Mouse (Mus musculus): ENCODE measurements at regions not wholly inside any gene's neighbourhood (a gene's known extent, or its start where the extent isn't known, plus 50 kb on each side); places are given as distances from the start of the nearest gene placed in this dataset.
A peak's percentile ranks its signal among the peaks of the same experiment; 100 is the strongest.
"Not testable (repeated sequence)": the region's sequence is repeated elsewhere in the genome, so short reads cannot be mapped to it uniquely, and the experiment has no call there.

DNA sequence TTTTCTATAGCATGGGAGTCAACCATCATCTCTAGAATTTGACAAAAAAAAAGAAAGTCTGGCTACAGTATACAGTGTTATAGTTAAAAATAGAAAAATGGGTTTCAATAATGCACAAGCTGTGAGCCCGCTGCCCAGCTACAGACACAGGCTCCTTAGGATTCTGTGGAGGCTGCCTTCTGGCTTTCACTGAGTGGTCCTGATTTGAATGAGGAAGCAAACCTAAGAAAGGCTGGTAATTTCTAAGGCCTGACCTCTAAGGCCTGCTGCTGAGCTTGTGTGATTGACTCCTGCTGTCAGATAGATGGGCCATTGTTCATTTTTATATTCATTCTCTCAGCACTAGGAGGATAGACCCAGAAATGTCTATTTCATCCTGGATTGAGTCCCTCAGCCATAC is 67.7 kb downstream of the Alg10b start:
- DNase-seq (ENCODE audit: low read depth): no peak

GRCm38 (mm10) chr15:90294353-90294922 is 70.3 kb downstream of the Alg10b start:
- DNase-seq (ENCODE audit: low read depth): no peak

DNA sequence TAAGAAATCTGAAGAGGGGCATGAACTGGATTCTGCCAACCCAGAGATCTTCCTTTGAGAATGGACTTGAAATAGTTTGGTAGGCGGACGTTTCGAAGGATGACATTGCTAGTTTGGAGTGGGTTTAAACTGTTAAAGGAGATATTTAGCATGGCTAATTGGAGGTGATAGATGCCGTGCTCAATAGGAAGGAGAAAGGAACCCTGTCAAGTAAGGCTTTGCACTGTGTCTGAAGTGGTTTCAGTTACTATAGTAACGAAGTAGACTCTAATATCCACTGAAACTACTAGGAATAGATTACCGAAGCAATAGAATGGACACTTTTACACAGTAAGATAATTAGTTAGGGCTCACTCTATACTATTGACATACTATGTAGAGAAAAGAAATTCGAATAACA is 74.5 kb downstream of the Alg10b start:
- no peak for DNase-seq (ENCODE audit: low read depth)

DNA sequence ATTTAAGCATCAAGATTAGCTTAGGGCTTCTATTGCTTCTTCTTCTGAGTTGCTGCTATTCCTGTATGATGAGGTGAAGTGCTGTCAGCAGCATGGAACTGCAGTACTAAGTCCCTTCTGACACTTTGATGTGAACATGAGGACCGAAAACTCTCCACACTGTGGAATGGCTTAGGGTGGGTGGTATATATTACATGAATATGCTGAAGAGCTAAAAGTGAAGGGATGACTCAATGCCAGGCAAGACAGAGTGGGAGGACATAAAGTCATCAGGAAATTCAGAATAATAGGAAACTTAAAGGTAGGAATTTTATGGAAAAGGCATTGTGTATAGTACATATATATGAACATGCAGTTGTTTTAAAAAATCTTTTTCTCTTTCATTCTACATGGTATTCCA is 79.3 kb downstream of the Alg10b start:
- DNase-seq (ENCODE audit: low read depth): no peak

DNA sequence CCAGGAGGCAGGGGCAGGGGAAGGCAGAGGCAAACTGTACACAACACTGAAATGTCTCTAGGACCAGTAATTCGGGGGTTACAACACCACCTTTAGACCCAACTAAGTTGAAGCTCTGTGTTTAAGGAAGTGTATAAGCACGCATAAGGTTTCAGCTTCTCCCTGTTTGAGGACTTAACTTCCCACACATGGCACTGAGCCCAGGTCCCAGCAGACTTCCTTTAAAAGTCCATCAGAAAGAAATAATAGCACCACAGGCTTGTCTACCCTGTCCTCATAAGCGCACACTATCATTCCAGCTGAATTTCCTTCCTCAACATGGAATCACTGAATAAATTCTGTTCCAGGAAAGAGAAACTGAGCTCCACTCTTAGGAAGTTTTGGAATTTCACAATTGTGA is 80.9 kb downstream of the Alg10b start:
- DNase-seq (ENCODE audit: low read depth): no peak

DNA sequence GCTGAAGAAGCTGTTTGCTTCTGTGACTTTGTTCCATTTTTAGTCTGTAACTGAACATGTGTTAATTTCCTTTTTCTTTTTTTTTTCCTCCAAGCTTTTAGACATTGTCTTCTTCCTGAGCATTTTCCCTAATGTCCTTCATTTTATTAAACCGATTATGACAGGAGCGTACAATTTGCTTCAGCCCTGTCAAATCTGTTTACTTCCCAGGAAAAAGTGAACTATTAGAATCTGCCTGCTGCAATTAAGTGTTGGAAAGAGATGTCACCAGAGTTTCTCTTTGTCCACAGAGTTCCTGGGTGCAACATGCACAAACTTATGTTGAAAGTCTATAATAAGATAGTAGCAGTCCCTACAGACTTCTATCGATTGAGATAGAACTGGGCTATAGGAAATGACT is 82.8 kb downstream of the Alg10b start:
- no peak for DNase-seq (ENCODE audit: low read depth)

DNA sequence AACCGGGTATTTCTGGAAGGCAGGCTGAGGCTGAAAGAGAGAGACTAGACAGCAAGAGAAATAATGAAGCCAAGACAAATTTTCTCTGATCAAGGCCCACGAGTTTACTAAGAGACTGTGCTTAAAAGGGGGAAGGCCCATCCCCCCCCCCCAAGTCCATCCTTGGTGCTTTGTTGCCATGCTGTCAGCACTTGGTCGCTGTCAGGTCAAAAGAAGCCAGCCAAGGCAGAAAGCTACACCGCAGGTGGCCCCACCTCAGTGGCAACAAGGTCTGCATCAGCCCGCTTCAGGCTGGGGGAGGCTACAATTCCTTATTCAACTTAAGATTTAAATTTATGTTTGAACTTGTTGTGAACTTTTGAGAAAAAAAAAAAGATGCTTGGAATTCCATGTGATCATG is 84.3 kb downstream of the Alg10b start:
- DNase-seq (ENCODE audit: low read depth): not testable (repeated sequence)

GRCm38 (mm10) chr15:90308869-90309268 is 84.8 kb downstream of the Alg10b start:
- no peak for DNase-seq (ENCODE audit: low read depth)

DNA sequence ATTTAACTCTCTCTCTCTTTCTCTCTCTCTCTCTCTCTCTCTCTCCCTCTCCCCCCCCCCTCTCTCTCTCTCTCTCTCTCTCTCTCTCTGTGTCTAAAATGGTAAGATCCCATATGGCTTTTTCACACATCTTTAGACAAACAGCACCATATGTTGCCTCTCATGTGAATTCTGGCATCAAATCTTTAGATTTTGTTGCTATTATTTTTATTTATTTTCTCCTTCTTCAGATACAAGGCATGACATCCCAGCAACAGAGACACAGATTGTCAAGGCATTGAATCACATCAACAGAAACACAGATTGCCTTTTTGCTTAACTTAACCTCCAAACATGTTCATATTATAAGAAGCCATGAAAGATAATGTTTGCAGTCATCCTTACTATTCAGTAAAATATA is 85.6 kb downstream of the Alg10b start:
- no peak for DNase-seq (ENCODE audit: low read depth)

- DNase-seq (ENCODE audit: low read depth): no peak
These were observed 97.7 kb downstream of the Alg10b start for GRCm38 (mm10) chr15:90321774-90322173.

DNA sequence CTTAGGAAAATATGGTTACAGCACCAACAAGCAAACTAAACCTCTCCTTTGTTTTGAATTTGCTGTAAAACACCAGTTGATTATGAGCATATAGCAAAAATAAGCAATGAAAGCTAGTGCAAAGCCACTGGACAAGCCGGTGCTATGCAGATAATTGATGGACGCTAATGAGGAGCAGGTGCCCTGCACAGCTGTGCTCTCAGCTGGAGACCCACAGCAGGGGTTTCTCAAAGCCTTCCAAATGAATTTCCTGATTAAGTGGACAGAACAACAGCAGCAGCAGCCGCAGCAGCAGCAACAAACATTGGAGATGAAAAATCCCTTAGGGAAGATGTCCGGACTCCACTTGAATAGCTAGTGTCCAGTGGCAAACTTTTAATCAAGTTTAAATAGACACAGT is 109.2 kb downstream of the Alg10b start:
- no peak for DNase-seq (ENCODE audit: low read depth)

DNA sequence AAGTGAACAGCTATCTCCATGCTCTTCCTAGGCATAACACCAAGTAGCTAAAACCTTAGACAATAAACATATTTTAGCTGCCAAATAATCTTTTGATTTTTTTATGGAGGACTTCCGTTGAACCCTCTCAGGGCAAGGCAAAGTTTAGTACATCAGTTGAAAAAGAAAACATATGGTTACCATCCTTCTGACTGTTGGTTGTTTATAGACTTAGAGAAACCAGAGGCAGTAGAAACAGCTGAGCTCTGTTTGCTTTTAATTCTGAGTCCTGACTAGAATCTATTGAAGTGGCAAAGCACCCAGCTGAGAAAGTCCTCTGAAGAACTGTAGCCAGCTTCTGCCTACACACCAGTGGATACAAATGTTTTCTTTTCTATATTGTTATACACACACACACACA is 109.7 kb downstream of the Alg10b start:
- no peak for DNase-seq (ENCODE audit: low read depth)

DNA sequence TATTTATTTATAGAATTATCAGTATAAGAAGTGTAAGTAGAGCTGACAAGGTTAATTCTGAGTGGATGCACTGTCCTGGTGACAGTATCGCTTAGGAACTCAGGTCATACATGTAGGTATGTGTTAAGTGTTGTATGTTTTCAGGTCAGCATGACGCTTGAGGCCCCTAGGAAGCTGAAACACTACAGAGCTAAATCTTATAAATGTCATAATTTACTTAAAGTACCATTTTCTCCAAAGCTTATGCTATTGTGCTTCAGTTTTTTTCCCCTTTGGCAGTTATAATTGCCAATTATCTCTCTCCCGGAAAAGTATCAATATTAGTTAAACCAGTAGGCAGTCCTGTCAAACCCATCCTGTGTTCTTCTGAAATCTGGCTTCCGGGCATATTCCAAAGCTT is 110.3 kb downstream of the Alg10b start:
- no peak for DNase-seq (ENCODE audit: low read depth)

DNA sequence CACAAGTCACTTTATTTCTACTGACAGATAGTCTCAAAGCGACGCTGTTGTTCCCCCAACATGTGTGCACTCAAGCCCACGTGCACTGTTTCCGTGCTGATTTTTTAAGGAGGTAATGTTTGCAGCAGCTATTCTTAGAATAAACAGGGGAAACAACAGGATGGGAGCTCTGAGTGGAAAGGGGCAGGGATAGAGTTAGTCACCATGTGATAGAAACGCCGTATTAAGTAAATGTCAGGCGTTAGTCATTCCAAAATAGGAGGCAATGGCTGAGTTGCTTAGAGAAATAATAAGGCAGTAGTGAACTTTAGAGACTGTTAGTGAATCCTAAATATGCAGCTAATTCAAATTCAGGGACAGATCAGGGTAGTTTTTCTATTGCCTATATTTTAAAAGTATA is 111.4 kb downstream of the Alg10b start:
- no peak for DNase-seq (ENCODE audit: low read depth)

GRCm38 (mm10) chr15:90340089-90340488 is 116.0 kb downstream of the Alg10b start:
- DNase-seq (ENCODE audit: low read depth): no peak

DNA sequence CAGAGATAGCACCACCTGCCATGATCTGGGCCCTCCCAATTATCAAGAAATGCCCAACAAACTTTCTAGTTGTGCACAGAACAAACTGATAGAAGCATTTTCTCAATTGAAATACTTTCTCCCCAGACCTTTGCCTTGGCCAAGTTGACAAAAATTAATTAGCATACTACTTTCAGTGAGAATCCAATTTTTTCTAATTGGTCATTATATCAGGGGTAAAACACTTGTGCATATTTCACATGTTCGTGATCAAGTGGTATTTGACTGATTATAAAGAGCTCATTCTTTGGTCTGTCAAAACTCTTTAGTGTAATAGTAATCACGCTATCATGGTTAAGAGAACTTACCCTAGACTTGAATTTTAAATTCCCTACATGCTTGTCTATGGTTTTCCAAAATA is 117.2 kb downstream of the Alg10b start:
- DNase-seq (ENCODE audit: low read depth): no peak

- DNase-seq (ENCODE audit: low read depth): no peak
These were observed 119.7 kb downstream of the Alg10b start for GRCm38 (mm10) chr15:90343771-90344170.

GRCm38 (mm10) chr15:90344956-90345355 is 120.8 kb downstream of the Alg10b start:
- no peak for DNase-seq (ENCODE audit: low read depth)

GRCm38 (mm10) chr15:90346162-90346561 is 122.1 kb downstream of the Alg10b start:
- DNase-seq (ENCODE audit: low read depth): no peak

- DNase-seq (ENCODE audit: low read depth): no peak
These were observed 122.6 kb downstream of the Alg10b start for GRCm38 (mm10) chr15:90346757-90347156.

DNA sequence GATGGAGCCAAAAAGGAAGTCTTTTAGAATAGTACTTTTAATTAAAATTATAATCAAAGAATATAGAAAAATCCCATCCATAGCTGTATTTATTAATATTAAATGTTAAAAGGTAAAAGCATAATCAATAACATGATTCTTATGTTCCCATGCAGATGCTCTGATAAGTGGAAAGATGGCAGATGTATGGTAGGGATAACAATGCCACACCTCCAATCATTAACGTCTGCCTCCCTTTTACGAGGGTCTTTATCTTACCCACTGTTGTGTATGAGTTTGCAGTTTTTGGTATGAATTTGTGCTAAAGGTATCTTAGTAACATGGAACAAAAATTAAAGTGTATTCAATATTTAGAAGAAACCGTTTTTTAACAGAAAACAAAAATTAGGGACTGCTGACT is 127.8 kb downstream of the Alg10b start:
- DNase-seq (ENCODE audit: low read depth): no peak

DNA sequence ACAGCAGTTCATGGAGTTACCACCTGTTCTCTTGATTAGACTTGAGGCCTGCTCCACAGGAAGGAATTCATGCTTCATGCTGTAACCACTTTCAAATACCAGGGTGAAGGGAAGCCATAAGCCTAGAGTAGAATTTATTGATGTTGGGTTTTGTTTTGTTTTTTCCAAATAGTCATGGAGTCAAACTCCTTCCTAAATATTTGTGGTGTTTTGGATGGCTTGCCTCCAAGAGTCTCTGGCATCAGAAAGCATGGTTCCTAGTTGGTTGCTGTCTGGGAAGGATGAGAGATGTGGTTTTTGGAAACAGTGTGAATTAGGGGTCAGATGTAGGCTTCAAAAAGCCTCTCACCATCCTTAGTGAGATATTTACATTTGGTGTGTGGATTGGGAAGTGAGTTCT is 141.5 kb downstream of the Alg10b start:
- DNase-seq (ENCODE audit: low read depth): no peak

DNA sequence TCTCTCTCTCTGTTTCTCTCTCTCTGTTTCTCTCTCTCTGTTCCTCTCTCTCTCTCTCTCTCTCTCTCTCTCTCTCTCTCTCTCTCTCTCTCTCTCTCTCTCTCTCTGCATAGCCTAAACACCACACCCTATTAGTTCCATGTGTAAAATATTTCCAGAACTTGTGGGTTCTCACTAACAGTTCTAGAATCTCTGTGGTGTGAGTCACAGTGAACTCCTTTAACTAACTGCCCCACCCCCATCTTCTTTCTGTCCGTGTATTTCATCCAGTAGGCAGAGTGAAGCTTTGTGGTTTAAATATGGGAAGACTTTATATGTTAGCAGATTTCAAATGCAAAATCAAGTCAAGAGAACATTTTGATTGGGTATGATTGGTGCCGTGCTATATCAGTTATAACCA is 153.8 kb downstream of the Alg10b start:
- DNase-seq (ENCODE audit: low read depth): no peak

GRCm38 (mm10) chr15:90396961-90397360 is 172.8 kb downstream of the Alg10b start:
- DNase-seq (ENCODE audit: low read depth): peak; percentile 90

Data from gonadal fat pad, adult 2 months (tissue).